Mouse (Mus musculus) layer of hippocampus, adult 9-11 months (tissue): ENCODE measurements around the gene Tmem160.
A peak's percentile ranks its signal among the peaks of the same experiment; 100 is the strongest.

ENCODE experiments used
- DNase-seq: peaks from one replicate; pipeline ENCODE4 v3.0.0; 2022

The Tmem160 gene

DNA sequence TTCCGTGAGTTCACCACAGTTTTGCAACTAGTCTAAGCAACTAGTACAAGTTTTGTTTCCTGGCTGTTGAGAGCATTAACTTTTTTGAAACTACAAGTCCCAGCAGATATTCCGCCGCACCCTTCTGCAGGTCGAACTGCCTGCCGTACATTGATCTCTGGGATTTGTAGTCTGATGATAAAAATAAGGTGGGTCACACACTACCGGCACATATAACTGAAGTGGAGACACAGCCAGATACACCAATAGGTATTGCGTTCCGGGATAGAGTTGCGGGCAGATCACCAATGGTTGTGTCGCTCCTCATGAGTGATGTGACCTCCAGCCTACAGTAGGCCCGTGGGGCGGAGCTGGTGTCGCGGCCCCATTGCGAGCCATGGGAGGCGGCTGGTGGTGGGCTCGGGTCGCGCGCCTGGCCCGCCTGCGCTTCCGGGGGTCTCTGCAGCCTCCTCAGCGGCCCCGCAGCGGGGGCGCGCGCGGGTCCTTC, at the start of gene Tmem160:
Gene Tmem160, plus strand, starts transcription at position 193 of the 487 bp plus-strand sequence.
- peak; percentile 97 for DNase-seq

DNA sequence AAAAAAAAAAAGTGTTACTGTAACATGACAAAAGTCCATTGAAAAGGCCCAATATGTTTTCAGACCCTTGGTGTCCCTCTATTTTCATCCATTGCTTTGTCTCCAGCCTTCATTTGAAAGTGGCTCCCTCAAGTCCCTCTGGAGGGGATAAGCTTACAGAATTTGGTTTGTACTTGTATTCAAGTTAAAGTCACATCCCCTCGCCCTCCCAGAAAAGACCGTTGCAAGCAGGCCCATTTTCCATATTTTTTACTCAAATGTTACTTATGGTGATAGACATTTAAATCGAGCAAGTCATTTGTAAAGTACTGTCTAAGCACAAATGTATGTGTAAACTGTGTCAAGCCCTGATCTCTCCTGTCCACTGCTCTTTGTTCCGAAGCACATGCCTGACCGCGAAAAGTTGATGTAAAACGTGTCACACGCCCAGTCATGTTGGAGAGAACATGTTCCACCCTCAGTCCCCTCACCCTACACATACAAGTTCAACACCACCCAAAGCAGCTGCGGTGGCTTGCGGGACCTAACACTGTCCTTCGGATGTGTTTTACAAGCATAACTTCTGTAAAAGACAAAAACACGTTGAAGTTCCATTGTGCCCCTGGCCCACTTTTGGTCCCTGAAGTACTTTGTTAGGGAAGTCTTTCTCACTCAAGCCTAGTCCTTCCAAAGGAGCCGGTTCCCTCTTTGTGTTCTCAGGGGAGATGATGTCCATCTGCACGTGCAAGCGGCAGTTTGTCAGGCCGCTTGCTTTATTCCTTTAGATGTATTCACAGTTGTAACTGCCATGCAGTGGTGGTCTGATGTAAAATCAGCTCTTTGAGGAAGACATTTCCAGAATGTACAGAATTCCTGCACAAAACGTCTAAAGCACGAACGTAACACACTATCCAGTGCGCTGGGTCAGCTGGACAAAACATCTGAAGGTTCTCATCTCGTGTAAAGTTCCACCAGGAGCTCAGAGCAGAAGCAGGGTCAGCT, 49.3 kb upstream of the Tmem160 start:
- DNase-seq: no peak

DNA sequence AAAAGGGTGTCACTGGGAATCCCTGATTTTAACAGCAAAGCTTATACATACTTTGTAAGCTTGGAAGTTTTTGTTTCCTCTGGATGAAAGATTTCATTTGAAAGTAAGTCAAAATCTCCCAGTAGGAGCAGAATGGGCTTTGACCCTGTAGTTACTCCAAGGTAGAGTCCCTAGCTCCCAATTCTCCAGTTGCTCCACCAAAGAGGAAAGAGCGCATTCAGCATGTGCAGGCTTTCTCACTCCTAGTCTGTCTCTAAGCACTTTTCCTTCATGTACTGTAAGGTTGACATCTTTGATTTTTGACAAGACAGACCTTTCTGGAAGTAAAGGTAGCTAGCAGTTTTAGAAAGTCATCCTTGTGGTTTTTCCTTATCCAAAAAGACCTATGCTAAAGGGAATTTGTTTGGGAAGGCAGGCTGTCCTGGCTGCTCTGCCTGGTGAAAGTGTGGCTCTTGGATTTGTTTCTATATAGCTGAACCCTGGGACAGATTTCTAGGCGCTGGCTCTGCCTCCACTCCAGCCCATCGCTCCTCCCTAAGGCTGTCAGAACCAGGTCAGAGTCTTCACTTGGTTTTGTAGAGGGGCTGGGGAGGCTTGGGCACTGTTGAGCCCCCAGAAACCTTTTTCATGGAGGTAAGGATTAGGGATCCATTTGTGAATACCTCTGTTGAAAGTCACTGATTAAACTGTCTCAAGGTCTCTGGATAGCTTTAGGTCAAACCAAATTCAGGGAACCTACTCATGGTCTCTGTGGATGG, 48.1 kb upstream of the Tmem160 start:
- DNase-seq: no peak

DNA sequence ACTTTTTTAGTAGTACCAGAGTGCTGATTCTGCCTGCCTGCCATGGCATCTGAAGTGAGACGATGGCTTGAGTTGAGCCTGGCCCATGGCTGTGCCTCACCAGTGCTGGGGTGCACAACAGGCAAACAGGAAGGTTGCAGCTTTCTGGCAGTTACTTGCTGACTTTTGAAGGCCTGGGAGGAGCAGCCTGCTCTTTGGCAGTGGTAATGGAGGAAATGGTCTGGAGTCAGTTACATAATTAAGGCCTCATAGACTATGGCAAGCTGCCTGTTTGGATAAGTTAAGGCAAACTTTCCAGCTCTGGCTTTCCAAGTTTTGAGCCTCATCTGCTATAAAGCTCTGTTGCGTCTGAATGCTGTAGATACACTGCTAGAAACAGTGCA, 47.5 kb upstream of the Tmem160 start:
- DNase-seq: no peak

DNA sequence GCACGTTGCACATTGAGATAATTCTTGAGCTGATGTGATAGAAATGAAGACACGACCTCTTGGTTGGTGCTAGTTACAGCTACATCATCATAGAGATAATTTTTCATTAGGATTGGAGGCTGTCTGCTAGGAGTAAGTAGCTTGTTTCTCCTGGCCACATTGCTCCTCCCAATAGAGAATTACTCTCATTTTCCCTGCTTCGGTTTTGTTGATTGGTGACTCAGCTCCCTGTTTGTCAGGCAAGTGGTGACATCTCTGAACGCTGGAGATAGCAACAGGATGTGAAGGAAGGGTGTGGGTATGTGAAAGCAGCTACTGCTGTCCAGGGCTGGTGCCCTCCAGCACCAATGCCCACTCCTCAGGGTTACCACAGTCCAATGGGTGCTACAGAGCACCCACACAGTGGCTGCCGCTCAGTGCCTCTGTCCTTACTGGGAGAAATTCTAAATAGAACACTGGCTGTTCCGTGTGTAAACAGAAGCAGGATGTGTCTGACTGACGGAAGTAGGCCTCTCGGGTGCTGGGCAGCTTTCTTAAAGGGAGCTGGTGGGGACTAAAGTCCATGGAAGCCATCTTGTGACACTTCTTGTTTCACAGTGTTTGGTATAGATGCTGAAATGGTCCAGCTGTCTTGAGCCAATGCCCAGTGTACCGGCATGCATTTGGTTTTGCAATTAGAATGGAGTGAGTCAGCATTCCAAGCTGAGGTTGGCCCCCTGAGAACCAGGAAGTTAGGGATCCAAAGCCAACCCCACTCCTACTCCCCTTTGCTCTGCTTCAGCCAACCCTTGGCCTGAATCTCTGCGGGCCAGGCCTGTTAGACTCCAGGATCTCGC, 46.8 kb upstream of the Tmem160 start:
- peak; percentile 58 for DNase-seq

DNA sequence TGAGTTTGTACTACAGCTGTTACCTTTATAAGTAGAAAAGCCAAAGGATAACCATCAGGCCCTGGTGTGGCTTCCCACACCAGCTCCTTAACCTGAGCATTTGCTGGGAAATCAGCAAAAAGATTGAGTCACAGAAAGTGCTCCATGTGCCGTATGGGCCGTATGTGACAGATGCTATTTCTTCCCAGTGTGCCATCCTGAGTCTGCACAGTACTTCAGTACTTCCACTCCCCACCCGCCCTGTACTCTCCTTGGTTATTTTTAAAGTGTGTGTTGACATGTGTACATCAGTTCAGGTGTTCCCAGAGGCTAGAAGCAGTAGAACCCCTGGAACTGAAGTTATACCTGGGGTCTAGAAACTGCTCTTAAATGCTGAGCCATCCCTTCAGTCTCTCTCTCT, 45.6 kb upstream of the Tmem160 start:
- DNase-seq: peak; percentile 40

DNA sequence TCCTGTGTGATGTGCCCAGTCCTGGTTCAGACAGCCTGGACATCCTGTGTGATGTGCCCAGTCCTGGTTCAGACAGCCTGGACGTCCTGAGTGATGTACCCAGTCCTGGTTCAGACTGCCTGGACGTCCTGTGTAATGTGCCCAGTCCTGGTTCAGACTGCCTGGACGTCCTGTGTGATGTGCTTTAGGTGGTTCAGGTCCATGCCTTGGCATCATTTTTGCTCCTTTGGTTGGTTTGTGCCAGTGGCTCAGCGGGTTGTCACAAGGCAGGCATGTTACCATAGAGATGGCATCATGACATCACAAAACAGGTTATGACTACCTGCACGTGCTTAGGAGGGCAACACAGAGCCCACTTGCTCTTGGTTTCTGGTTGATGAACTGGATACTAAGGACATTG, 41.5 kb upstream of the Tmem160 start:
- no peak for DNase-seq

DNA sequence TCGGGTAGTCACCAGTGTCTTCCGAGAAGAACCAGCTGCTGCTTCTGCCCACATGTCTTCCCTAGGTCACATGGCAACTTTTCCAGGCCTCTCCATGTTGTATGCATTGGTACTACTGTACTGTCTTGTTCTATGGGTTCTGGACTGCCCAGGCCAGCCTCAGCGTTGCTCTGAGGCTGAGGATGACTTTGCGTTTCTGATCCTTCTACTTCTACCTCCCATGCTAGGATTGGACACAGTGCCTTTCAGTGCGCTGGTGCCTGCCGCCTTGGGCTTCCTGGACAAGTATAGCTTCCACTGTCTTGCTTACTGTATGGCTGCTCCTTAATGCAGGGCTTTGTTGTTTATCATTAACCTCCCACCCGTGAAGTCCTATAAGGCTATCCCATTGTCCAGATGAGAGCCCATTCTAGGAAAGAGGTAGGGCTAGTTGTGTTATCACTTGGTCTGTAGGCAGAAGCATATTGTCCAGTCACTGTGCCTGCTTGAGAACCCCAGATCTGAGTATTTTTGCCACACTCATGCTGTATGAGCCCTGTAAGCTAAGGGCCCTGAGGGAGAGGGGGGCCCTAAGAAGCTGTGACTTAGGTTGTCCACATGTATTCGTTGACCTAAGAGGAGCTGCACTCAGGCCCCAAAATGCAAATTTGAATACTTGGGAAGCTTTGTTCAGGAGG, 40.2 kb upstream of the Tmem160 start:
- no peak for DNase-seq

DNA sequence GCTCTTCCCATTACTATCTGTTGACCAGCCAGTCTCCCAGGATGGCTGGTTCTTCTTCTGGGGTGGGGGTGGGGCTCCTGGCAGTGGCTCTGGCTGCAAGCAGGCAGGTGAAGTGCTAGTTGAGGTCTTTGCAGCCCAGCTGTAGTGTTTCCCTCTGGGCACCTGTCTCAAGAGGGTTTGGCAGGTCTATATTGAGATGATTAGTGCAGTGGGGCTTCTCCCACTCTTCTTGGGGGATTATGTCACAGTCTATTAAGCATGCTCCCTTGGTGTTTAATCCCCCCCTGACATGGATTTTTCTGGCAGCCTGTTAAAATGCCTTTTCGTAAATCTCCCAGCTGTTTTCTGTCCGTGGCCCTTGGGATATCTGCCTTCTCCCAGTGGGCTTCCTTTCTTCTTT, 39.6 kb upstream of the Tmem160 start:
- no peak for DNase-seq

DNA sequence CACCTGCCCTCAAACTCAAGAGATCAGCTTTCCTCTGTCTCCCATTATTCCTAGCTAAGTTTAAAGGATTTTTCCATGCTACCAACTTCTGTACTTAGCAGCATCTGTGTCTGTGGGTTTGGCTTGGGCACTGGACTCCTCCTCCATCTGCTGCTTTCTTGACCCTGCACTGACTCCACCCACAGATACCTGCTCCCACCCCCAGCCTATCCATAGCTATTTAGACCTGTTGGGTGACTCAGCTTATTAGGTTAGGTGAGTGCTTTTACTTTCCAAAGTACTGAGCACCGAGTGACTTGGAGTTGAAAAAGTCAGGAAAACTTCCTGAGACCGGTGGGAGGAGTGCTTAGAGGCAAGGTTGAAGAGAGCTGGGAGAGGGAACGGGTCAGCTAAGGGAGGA, 37.2 kb upstream of the Tmem160 start:
- no peak for DNase-seq

DNA sequence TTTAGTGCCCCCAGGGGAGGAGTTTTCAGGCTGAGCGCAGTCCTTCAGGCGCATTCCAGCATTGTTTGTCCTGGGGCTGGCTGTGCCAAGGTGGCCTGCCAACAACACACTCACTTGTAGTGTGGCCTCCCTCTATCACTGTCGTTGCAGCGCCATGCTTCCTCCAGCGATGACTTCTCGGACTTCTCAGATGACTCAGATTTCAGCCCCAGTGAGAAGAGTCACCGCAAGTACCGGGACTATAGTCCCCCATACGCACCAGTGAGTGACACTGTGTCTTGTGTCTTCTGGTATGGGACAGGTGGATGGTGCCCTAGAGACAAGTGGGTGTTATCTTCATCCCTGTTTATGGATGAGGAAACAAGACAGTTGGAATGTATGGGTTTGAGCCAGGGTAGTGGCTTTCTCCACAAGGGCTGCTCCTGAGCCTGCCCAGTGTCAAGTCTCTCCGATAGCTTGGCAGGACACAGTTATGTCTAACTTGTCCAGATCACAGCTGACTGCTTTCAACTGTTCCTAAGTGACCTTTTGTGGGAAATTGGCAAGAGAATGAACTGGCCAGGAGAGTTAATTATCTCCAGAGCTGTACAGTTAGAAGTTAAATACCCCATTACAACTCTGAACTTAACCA, 35.3 kb upstream of the Tmem160 start:
- no peak for DNase-seq

DNA sequence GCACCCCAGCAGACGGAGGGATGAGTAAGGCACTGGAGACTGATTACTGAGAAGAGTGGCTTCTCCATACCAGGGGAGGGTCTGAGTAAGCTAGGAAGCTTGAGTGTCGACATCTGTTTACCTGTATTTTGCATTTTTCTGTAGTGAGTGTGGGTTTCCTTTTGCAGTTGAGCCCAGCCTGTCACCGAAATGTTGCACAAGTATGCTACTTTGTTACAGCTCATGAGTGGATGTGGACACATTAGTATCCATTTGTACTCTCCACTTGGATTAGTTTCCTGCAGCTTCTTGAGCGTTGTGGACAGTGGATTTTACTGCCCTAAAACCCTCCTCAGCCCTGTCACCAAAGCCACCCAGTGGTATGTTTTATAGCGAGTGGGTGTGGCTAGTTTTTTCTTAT, 33.9 kb upstream of the Tmem160 start:
- no peak for DNase-seq

DNA sequence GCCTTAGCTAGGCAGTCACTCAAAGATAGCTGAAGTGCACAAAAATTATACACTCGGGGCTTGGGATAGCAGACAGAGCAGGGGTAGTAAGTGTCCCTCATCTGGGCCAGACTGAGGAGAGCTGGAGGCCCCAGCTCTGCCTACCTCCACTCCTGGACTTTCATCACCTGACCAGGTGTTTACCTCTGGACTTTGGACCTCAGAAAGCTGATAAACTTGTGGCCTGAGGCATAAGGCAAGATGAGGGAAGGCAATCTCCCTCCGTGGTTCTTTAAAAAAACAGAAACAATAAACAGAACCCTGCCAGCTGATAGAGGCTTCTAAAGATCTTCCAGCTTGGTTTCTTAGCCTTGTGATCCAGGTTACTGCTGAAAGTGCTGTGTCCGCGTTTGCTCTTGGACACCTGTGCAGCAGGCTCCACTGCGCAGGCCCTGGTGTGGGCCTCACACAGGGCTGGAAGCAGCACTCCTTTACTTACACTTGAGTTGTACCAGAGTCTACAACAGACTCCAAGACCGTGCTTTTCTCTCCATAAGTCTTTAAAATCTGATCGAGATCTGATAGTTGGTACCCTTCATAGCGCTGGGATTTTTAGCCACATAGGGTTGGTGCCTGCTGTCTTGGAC, 32.0 kb upstream of the Tmem160 start:
- no peak for DNase-seq

DNA sequence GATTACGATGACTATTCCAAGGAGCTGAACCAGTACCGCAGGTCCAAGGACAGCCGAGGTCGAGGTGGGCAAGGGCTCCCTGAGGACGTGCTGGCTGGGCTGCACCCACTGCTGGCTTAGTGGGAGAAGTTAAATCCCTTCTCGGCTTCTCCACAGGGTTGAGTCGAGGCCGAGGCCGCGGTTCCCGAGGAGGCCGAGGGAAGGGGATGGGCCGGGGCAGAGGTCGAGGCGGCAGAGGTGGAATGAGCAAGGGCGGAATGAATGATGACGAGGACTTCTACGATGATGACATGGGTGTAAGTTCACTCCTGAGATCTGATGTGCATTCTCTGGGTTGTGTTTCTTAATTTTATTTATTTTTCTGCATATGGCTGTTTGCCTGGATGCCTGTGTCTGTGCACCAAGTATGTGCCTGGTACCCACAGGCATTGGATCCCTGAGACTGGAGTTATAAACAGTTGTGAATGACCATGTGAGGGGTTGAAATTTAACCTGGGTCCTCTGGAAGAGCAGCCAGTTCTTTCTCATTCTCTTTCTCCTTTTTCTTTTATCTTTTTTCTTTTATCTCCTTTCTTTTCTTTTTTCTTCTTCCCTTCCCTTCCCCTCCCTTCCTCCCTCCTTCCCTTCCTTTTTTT, 30.2 kb upstream of the Tmem160 start:
- no peak for DNase-seq

DNA sequence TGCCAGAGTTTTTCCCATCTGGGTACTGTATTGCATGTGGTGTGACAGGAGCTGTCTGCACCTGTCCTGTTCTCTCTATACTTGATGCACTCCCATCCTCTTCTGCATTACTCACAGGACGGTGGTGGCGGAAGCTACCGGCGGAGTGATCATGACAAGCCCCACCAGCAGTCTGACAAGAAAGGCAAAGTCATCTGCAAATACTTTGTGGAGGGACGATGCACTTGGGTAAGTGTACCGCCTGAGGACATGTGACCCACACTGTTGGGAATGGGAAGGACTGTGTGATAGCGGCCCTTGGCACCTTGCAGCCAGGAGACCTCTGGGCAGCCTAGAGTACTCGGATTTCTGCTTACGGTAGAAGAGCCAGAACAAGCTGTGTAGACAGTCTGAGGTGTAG, 28.8 kb upstream of the Tmem160 start:
- no peak for DNase-seq

DNA sequence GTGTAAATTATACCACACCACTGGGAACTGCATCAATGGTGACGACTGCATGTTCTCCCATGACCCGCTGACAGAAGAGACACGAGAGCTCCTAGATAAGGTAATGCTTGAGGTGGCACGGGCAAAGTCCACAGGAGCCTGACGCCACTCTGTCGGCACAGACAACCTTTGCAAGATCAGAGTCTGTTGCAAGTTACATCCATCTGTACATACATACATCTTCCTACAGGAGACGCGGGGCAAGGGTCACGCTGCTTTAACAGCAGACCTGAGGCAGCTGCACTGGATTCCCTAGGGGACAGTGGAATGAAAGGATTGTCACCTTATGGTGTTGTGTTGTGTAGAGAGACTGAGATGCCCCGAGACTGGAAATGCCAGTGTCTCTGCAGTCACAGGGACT, 26.9 kb upstream of the Tmem160 start:
- DNase-seq: no peak

DNA sequence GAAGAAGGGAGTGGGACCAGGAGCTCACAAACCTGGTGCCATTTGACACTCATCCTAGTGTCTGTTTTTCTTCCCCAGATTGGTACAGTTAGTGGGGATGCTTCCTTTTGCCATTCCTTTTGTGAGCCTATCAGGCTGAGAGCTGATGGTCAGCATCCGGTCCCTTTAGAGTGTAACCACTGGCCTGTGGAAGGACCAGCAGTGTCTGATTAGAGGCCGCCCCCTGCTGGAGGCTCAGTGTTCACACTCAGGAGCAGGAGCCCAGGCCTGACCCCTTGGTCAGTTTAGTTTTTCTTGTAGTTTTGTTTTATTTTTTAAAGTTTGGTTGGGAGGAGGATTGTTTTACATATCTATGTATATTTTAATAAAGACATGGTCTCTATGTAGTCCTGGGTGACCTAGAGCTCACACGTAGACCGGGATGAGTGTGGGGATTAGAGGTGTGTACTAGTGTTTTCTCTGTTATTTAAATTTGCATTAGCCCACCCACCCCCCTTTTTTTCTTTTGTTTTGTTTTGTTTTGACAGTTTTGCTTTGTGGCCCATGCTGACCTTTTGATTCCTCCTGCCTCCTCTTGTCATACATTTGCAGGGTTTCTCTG, 26.4 kb upstream of the Tmem160 start:
- peak; percentile 48 for DNase-seq

DNA sequence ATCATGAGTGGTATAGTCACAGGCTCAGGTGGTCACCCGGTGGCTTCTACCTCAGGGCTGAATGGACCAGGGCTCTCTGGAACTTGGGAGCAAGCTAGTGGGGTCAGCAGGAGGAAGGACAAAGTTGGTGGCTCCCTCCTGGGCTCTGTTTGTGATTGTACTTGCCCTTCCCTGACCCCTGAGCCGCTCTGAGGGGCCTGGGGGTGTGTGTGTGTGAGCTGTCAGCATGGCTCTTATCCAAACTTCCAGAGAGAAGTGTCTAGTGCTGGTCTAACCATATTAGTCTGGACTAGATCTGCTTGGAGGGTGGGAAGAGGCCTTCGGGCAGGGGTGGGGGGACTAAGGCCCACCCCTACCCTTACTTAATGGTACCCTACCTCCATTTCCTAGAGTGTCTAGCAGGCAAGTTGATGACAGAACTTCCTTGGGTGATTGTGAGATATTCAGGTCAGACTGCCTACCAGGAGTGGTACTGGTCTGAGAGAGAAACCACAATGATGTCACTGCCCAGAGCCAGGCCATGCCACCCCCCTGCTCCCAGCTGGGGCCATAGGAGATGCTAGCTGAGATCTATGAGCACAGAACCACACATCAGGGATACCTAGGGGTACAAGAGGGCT, 19.1 kb upstream of the Tmem160 start:
- no peak for DNase-seq

DNA sequence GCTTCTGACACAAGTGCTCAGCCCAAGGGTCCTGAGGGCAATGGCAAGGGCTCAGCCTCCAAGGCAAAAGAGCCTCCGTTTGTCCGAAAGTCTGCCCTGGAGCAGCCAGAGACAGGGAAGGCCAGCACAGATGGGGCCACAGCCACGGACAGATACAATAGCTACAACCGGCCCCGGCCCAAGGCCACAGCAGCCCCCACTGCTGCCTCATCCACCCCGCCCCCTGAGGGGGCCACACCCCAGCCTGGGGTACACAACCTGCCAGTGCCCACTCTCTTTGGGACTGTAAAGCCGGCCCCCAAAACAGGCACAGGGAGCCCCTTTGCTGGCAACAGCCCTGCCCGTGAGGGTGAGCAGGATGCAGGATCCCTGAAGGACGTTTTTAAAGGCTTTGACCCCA, 17.5 kb upstream of the Tmem160 start:
- no peak for DNase-seq

DNA sequence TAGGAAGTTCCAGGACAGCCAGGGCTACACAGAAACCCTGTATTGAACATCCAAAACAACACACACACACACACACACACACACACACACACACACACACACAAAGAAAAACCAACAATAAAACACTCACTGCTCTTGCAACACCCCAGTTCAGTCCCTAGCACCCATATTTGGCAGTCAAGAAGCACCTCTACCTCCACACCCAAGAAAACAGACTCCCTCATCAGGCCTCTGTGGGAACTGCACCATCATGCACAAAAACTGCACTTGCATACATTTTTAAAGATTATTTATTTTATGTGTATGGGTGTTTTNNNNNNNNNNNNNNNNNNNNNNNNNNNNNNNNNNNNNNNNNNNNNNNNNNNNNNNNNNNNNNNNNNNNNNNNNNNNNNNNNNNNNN, 11.3 kb upstream of the Tmem160 start:
- no peak for DNase-seq
